Mouse (Mus musculus) E14TG2a.4 (cell line): ENCODE measurements at regions not wholly inside any gene's neighbourhood (a gene's known extent, or its start where the extent isn't known, plus 50 kb on each side); places are given as distances from the start of the nearest gene placed in this dataset.
"Not testable (repeated sequence)": the region's sequence is repeated elsewhere in the genome, so short reads cannot be mapped to it uniquely, and the experiment has no call there.

Experiments used
- CTCF ChIP-seq: conservative IDR thresholded peaks from 2 replicates; pipeline ENCODE4 v1.5.1; 2014; ENCODE audit warnings: low read length
- NANOG ChIP-seq: IDR thresholded peaks from 2 replicates; pipeline ENCODE4 v1.6.1; 2014; ENCODE audit warnings: borderline replicate concordance, low read length, mixed read lengths
- POU5F1 ChIP-seq: IDR thresholded peaks from 2 replicates; pipeline ENCODE4 v1.6.1; 2014; ENCODE audit warnings: low read length, borderline replicate concordance

GRCm38 (mm10) chr13:111919417-111919816, 110.6 kb upstream of the Map3k1 start:
- TF ChIP-seq CTCF, NANOG, POU5F1: not testable (repeated sequence)
